Mouse (Mus musculus) kidney, adult 2 months (tissue): Measurements from ENCODE around the gene Ube4a. TPM values are rescaled to one million over a fixed set of nuclear protein-coding genes. Genes with fewer than 3 reads are reported as not detected.

Experiments used
- DNase-seq: peaks from one replicate; pipeline ENCODE4 v3.0.0; 2021
- H3K27ac ChIP-seq: fragments of 200-500 bp; 2 replicates; pipeline ENCODE4 v1.5.1; 2012; ENCODE audit warnings: low read depth, low read length, control low read depth, inconsistent platforms; ENCODE audit not compliant: insufficient read depth
- H3K27me3 ChIP-seq: fragments of 200-500 bp; replicated peaks from 2 replicates; pipeline ENCODE4 v1.6.1; 2012; ENCODE audit warnings: mild to moderate bottlenecking, moderate library complexity, low read length, inconsistent platforms; ENCODE audit not compliant: control insufficient read depth, insufficient read depth
- H3K36me3 ChIP-seq: fragments of 200-500 bp; 2 replicates; pipeline ENCODE4 v1.6.1; 2012; ENCODE audit warnings: mild to moderate bottlenecking, moderate library complexity, low read length, inconsistent platforms; ENCODE audit not compliant: control insufficient read depth, insufficient read depth
- H3K4me1 ChIP-seq: fragments of 200-500 bp; 2 replicates; pipeline ENCODE4 v1.6.1; 2011; ENCODE audit warnings: low read length; ENCODE audit not compliant: control insufficient read depth, insufficient read depth
- H3K4me3 ChIP-seq: fragments of 200-500 bp; 2 replicates; pipeline ENCODE4 v1.5.1; 2011; ENCODE audit warnings: mild to moderate bottlenecking, low read depth, low read length, control low read depth; ENCODE audit not compliant: insufficient read depth
- CTCF ChIP-seq: fragments of 200-500 bp; conservative IDR thresholded peaks from 2 replicates; pipeline ENCODE4 v1.5.1; 2011; ENCODE audit warnings: low read depth, mild to moderate bottlenecking, control low read depth, low read length, moderate library complexity, mixed read lengths; ENCODE audit not compliant: insufficient read depth, insufficient read length
- POLR2A ChIP-seq: fragments of 200-500 bp; IDR thresholded peaks from one replicate; pipeline ENCODE4 v1.6.1; 2011; ENCODE audit warnings: low read depth, low read length, control low read depth
- WGBS: fragments of 180-500 bp; shearing (Covaris S2); methylation state at CpG from one replicate; pipeline ENCODE4 v1.1.7; 2018; 5-methylcytosine and 5-hydroxymethylcytosine counted together
- polyA plus RNA-seq: library from polyadenylated mRNA; depleted of rRNA; stranded (reverse); fragments of >200 nt; gene quantifications from 2 replicates; pipeline ENCODE4 v1.2.3, GENCODE M21; 2012

Gene Ube4a
- polyA plus RNA-seq, 1 experiment, result 18.3 TPM

DNA sequence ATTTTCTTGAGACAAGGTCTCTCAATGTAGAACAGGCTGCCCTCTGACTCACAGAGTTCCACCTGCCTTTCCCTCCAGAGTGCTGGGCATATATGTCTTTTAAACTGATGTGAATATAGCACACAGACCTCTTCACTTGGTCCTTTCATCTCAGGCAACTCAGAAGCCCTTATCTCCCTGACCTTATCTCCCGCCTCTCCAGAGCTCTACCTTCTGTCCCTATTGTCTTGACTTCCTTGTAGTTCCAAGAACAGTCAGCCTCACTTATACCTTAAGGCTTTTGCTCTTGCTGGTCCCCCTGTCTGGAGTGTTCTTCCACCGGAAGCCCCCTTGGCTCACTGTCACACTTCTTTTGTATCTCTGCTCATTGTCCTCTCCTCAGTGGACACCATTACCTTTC lies 75.3 kb downstream of the Ube4a start:
- no peaks in the 10 kb centered on the region for H3K4me1 ChIP-seq
- no peaks in the 10 kb centered on the region for H3K27me3 ChIP-seq
- DNase-seq, result no peak
- H3K27ac ChIP-seq, result no peak overlapping the region
- H3K4me3 ChIP-seq, result no peak overlapping the region
- no peaks in the 10 kb centered on the region for H3K36me3 ChIP-seq
- WGBS, result 70% methylated on average over 2 of the region's 2 CpGs
- no peak for TF ChIP-seq POLR2A
- TF ChIP-seq CTCF, result no peak

DNA sequence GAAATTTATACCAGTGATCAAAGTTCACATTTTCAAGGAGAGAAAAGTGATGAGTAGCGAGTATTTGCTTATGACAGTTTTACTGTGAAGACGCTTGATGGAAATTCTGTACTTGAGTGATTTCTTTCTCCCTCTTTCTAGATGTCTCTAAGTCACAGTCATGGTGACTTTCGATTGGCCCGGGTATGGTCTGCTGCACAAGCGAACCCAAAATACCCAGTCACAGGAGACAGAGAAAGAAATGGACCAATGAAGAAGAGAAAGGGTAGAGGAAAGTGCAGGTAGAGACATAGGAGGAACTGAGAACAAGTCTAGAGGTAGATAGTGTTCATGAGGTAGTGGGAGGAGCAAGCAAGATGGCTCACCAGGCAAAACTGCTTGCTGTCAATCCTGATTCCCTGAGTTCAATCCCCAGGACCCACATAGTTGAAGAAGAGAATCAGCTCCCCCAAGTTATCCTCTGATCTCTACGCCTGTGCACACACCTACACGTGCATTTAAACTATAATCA lies 77.2 kb downstream of the Ube4a start:
- Histone ChIP-seq H3K36me3 (no peaks in the 10 kb centered on the region), H3K27ac (no peak overlapping the region), H3K4me3 (no peak overlapping the region), H3K27me3 (no peaks in the 10 kb centered on the region), H3K4me1 (no peaks in the 10 kb centered on the region; the same call in 1 of the 2 replicates)
- no peak for DNase-seq
- 85% methylated on average over 7 of the region's 7 CpGs for WGBS
- TF ChIP-seq CTCF (no peak), POLR2A (no peak)

- H3K27me3 ChIP-seq, result no peaks in the 10 kb centered on the region
- peaks cover 10% of the 10 kb centered on the region for H3K4me1 ChIP-seq
- peak overlapping the region; percentile 93 for H3K4me3 ChIP-seq
- H3K27ac ChIP-seq, result no peak overlapping the region
- H3K36me3 ChIP-seq, result no peaks in the 10 kb centered on the region
- no peak for DNase-seq
- 3% methylated on average over 21 of the region's 21 CpGs for WGBS
- TF ChIP-seq CTCF, result no peak
- no peak for TF ChIP-seq POLR2A
These were observed 82.3 kb downstream of the Ube4a start for GRCm38 (mm10) chr9:44882981-44883569.

DNA sequence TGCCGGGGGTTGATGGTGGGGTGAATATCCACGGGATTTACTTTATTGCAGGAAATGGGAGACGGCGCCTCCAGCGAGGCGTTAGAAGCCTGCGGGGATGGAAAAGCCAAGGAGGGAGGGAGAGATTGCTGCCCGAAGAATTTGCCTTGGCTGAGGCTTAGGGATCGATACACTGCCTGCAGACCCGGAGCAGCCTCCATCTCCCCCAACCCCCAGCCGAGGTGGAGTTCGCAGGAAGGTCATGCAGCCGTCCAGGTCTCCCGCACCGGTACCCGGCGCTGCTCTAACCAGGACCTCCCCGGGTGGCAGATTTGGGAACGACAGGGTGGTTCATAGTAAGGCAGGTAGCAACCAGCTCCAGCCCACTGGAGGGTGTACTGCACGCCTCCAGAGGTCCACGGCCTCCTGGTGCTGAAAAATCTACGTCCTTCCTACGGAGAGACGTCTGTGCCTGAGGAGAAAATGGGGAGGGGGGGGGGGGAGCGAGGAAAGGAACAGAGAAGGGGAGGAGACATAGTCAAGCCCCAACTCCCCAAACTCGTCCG lies 82.9 kb downstream of the Ube4a start:
- DNase-seq, result peak; percentile 53
- H3K4me1 ChIP-seq, result peaks cover 10% of the 10 kb centered on the region
- under 1% methylated on average over 26 of the region's 27 CpGs for WGBS
- H3K27ac ChIP-seq, result no peak overlapping the region
- peak overlapping the region; percentile 93 for H3K4me3 ChIP-seq
- no peaks in the 10 kb centered on the region for H3K36me3 ChIP-seq
- no peaks in the 10 kb centered on the region for H3K27me3 ChIP-seq
- TF ChIP-seq CTCF (no peak; the same call in 1 of the 2 replicates), POLR2A (no peak)

DNA sequence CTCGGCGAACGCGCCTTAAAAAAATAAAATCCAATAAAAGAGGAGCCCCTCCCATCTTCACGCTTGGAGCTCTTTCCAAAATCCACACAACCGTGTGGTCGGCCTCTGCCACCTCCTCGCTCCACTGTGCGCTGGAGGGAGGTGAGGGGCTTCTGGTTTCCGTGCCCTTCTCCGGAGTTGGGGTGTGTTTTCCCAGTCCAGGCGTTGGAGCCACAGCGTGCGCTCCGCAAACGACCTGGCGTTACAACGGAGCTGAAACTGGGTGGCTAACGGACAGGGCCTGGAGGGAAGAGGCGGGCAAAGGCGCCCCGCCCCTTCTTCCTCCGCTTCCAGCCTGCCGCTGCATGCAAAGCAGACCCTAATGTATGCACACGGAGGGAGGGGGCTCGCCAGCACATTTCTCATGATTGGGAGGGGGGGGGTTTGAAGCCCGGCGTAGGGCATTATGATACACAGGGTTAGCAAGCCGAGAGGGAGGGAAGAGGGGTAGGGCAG lies 83.4 kb downstream of the Ube4a start:
- Histone ChIP-seq H3K36me3 (no peaks in the 10 kb centered on the region), H3K4me1 (peaks cover 10% of the 10 kb centered on the region), H3K4me3 (peak overlapping the region; percentile 93), H3K27me3 (no peaks in the 10 kb centered on the region), H3K27ac (peak overlapping the region; percentile 87)
- WGBS, result under 1% methylated on average over 28 of the region's 29 CpGs
- peak; percentile 84 for DNase-seq
- peak; percentile 50 for TF ChIP-seq POLR2A
- no peak for TF ChIP-seq CTCF

DNA sequence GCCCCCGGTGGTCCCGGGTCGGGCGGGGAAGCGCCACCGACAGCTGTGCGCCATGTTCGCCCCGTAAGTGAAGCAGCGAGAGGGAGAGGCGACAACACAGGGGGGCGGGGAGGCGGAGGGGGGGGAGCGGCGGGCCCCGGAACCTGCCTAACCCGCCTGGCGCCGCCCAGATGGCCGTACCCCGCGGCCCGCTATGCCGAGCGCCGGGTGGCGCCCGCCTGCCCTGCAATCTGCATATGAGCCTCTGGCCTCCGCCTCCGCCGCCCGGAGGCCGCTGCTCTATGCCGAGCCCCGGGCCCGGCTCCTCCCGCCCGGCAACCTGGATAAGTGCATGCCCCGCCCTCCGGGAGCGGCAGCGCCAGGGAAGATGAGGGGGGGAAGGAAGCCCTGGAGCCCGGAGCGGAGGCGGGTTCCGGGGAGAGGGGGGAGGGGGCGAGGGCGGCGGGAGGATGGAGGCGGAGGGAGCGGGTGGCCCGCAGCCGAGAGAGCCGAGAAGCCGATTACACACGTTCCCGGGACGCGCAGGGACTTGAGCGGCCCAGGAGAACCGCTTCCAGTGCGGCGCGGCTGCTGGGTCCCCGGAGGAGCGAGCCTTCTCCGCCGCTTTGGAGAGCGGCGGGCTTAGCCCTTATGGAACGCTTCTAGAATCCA lies 84.1 kb downstream of the Ube4a start, which contains the start of gene Kmt2a:
Gene Kmt2a (minus strand): TSS at position 76 of the 651 bp plus-strand sequence.
- Histone ChIP-seq H3K27me3 (no peaks in the 10 kb centered on the region), H3K27ac (peak within 1 kb of the TSS; percentile 87), H3K4me1 (peaks cover 12% of the 10 kb centered on the region), H3K4me3 (peak within 1 kb of the TSS; percentile 93), H3K36me3 (no peaks in the 10 kb centered on the region)
- TF ChIP-seq CTCF (no peak), POLR2A (peak; percentile 26)
- 1% methylated on average over 56 of the region's 71 CpGs for WGBS
- DNase-seq, result peak; percentile 99

- H3K4me3 ChIP-seq, result peak overlapping the region; percentile 90
- TF ChIP-seq CTCF (no peak), POLR2A (no peak)
- peaks cover 15% of the 10 kb centered on the region for H3K4me1 ChIP-seq
- no peak for DNase-seq
- WGBS, result under 1% methylated on average over 44 of the region's 44 CpGs
- H3K27ac ChIP-seq, result no peak overlapping the region
- no peaks in the 10 kb centered on the region for H3K27me3 ChIP-seq
- H3K36me3 ChIP-seq, result no peaks in the 10 kb centered on the region
These were observed 84.9 kb downstream of the Ube4a start for GRCm38 (mm10) chr9:44880309-44881081.
